Mouse (Mus musculus) natural killer cell, adult 2 months (primary cell): ENCODE data around the gene Mboat1.
A peak's percentile ranks its signal among the peaks of the same experiment; 100 is the strongest.

Experiments used
- DNase-seq, 2 experiments: peaks; one replicate each; pipeline ENCODE4 v3.0.0; 2022; ENCODE audit warnings: low spot score in 2 of 2

Mboat1 gene

DNA sequence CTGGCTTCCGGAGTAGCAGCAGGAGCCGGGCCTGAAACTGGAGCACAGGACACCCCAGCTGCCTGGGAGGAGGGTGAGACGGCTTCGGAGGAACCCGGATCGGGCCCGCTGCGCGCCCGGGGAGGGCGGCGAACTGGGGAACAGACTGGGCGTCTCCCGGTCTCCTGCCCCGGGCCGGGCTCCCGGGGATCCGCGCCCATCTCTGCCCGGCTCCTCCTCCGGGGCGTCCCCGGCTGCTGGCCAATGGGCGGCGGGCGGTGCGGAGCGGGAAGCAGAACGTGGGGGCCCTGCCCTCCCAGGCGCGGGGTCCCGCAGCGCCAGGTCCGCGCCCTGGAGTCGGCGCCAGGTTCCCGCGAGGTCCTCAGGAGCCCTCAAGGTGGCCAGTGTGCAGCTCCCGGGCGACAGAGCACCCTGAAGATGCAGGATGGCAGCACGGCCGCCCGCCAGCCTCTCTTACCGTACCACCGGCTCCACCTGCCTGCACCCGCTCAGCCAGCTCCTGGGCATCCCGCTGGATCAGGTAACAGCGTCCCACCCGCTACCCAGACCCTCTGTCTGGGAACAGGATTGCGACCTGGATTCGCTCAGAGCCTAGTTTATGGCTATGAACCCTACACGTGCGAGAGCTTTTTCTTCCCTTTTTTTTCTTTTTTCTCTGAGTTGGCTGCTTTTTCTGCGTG, at the start of gene Mboat1:
Mboat1 (plus strand) TSS at position 247 of the 680 bp plus-strand sequence.
- DNase-seq, result peak; percentile 16 to 30

GRCm38 (mm10) chr13:30093086-30093485, 43.2 kb upstream of the Mboat1 start:
- DNase-seq, result peak in 1 of 2 experiments; percentile 2

DNA sequence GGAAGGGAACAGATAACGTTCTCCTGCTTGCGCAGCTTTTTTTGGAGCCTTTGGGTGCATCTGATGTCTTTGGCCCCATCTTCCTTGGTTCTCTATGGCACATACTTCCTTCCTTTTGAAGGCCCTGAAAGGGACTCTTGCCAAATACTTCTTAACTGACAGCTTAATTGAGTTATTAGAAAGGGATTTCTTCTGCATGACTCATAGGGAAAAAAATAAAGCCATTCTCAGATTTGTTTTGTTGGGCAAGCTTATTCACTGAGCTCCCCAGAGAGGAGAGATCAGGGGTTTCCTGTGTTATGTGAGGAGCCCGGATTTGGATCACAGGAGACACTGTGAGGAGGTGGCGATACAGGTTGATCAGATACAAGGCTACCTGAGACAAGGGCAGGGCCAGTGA, 40.4 kb upstream of the Mboat1 start:
- DNase-seq, result no peak

DNA sequence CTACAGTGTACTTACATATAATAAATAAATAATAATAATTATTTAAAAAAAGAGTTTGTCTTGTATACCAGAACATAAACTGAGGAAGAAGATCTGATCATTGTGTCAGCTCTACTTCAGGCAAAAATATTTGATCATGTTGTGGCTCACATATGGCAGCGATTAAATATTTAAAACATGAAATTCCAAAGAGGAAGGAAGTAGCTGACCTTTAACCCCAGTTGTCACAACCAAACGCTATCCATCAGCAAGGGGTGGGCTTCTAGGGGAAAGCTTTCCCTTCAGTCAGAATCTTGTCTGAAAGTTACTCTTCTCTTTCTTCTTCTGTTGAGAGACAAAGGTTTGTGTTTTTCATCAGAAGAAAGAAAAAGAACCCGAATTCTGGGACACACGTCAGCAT, 39.8 kb upstream of the Mboat1 start:
- DNase-seq, result no peak

- no peak for DNase-seq
These were observed 27.2 kb upstream of the Mboat1 start for GRCm38 (mm10) chr13:30109001-30109600.

- DNase-seq, result no peak
These were observed 20.5 kb upstream of the Mboat1 start for GRCm38 (mm10) chr13:30115792-30116191.

DNA sequence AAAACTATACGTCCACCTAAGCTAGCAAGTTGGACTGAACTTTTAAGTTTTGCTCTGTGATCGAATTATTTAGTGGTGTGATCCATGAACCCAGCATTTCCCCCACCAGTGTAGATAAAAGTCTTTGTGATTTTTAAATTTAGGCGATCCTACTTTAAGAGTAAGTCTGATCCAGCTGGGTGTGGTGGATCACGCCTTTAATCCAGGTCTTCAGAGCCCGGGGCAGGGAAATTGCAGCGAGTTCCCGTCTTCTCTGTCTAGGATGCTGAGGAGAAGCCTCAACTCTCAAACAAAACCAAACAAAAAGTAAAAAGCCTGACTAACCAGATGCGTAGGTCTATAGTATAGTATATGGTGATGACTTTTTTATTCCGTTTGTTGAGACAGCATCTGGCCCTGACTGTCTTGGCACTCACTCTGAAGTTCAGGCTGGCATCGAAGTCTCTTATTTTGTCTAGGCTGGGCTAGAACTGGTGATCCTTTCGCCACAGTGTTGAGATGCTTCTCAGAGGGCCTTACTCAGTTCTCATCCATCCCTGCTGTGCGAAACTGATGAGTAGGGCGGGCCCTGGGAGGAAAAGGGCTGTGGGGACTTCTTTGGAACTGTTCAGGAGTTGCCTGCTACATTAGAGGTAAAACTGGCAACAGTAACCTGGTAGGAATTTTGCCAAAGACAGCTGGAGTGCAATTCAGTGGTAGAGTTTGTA, 787 bp downstream of the Mboat1 start:
- no peak for DNase-seq

DNA sequence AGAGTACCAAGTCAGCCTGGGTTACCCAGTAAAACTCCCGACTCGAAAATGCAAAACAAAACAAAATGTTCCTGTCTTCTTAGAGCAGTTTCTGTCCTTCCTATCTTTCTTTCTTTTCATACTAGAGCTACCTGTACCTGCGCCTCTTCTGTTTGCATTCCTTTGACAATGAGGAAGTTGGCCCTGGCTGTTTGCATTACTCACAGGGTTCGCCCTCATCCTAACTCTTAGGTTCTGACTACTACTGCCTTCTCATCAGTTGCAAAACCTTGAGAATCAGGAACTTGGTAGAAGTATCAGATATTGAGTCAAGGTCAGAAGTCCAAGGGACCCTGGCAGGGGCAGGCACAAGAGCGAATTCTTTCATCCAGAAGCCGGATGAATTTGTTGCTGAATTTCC, 1.7 kb downstream of the Mboat1 start:
- DNase-seq, result no peak

GRCm38 (mm10) chr13:30140149-30140548, 3.9 kb downstream of the Mboat1 start:
- no peak for DNase-seq

- no peak for DNase-seq
These were observed 4.4 kb downstream of the Mboat1 start for GRCm38 (mm10) chr13:30140646-30141045.

DNA sequence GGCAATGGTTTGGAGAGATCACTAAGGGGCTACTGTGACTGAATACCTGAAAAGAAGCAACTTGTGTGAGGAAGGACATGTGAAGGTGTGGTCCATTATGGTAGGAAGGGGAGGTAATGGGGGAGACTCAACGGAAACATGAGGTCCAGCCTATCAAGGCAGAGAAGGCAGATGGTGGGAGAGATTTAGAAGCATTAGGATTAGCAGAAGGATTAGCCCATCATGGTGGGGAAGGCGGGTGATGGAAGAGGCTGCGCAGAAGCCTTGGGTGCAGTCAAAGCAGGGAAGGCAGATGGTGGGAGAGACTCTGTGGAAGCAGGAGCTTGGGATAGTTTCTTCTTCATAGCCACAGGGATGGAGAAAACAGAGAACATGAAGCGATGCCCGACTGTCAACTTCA, 5.7 kb downstream of the Mboat1 start:
- DNase-seq, result no peak

- DNase-seq, result no peak
These were observed 10.2 kb downstream of the Mboat1 start for GRCm38 (mm10) chr13:30146468-30146867.

- DNase-seq, result peak in 1 of 2 experiments; percentile 16
These were observed 18.0 kb downstream of the Mboat1 start for GRCm38 (mm10) chr13:30154264-30154663.

GRCm38 (mm10) chr13:30159626-30160025, 23.3 kb downstream of the Mboat1 start:
- no peak for DNase-seq

GRCm38 (mm10) chr13:30163521-30163920, 27.2 kb downstream of the Mboat1 start:
- no peak for DNase-seq

DNA sequence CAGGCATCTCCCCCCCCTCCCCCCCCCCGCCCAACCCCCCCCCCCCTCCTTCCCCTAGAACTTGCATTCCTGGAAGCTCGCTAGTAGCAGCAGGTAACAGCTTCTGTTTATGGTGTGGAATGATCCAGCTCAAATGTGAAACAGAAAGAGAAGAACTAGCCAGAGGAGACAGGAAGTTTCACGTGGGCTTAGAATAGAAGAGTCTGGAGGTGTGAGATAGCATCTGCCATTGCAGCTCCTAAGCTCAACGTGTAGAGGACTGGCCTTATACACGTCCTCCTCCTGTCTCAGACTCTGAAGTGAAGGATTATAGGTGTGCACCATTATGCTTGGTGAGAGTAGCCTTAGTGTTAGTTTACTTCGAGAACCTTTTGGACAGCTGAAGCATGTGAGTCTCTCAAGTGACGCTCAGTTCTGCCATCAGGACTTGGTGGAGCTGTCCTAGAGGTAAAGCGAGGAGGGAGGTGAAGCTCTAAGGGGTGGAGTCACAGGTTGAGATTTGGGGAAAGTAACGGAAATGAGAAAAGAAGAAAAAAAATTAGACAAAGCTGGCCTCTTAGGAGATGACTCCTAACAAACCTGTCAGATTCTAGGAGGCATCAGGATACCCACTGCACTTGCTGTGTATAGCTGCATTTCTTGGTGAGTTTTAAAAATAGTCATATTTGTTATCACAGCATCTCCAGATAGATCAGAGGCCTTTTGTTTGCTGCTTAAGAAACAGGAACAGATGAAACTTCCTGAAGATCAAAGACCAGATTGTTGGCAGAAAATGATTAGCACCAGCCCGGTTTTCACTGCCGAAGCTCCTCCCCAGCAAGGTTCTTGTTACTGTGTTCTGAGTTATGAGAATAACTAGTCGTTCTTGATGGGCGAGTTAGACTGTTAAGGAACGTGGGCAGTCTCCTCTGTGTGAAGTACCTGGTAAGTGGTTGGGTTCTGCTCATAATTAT, 30.1 kb downstream of the Mboat1 start:
- peak; percentile 9 to 28 for DNase-seq

DNA sequence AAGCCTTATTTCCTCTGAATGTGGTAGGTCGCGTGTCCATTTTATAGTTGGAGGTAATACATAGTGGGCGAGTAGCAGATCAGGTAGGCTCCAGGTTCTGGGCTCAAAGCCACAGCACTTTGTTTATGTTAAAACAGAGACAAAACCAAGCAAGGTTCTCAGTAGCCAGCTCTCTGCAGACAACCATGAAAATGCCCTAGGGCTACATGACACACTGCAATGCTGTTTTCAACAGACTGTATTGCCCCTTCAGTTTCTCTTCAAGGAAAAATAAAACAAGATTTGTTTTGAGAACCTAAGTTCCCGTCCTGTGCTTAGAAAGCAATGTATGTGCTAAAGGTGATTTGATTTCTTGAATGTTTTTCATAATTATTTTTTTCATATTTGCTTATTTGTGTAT, 31.2 kb downstream of the Mboat1 start:
- no peak for DNase-seq

DNA sequence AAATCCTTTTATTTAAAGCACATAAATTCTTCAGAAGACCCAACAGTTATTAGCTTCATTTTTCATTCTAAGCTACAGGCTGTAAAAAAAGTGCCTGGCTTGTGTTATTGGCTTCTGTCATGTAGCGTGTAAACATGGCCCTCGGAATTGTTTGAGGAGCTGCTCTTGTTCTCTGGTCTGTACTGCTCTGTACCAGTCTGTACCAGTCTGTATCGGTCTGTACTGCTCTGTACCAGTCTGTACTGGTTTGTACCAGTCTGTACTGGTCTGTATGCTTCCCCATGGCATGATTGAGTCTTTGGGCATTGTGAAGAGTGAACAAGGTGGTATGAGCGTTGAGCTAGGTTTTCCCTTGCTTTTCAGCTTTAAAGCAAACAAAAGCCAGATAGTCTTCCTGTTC, 32.5 kb downstream of the Mboat1 start:
- DNase-seq, result no peak

DNA sequence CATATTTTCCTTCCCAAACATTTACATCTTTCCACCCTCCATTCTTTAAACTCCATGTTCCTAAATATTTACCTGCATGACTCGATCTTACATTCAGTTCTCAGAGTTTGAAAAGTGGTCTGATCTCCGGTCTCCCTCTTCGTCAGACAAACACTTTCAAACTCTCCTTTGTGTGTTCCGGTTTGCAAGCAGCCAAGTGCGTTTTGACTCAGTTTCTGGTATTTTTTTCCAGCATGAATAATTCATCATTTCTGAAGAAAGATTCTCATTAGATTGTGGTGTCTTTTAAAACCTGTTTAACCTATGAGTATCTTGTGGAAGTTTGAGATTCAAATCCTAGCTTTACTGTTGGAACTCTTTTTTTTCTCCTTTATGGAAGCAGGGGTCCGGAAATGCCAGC, 33.8 kb downstream of the Mboat1 start:
- DNase-seq, result no peak

GRCm38 (mm10) chr13:30174586-30174985, 38.3 kb downstream of the Mboat1 start:
- no peak for DNase-seq

DNA sequence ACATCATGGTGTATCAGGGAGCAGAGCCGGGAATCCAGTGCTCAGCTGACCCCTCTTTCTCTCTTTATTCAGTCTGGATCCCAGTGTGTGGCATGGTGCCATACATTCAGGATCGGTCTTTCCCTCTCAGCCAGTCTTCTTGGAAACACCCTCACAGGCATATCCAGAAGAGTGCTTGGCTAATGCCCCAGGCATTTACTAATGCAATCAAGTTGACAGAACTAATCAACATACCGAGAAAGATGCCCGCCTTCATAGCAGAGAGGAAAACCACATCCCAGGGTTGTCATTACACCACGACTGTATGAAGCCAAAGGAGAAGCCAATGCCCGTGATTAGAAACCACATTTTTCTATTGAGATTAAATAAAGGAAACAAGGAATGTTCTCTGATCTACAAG, 41.1 kb downstream of the Mboat1 start:
- DNase-seq, result no peak

DNA sequence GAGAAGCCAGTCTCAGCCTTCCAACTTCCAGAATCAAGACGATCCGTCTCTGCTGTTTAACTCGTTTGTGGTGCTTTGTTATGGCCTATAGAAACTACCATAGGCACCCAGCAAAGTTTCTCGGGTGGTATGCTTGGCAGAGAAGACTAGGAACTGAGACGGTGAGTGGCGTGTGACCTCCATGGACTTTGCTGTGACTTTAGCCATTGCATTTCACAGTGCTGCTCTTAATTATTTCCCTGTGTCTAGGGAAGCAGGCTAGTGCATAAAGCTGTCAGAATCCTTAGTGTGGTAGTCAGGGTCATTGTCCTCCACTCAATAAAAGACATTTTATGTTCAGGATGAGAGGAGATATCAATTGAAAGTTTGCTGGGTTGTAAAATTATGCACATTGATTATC, 49.3 kb downstream of the Mboat1 start:
- DNase-seq, result no peak
